Mouse (Mus musculus) heart, adult 18-20 months (tissue): ENCODE data around the gene Agbl4. TPM values are rescaled to one million over a fixed set of nuclear protein-coding genes. Genes with fewer than 3 reads are reported as not detected.
A peak's percentile ranks its signal among the peaks of the same experiment; 100 is the strongest.

Experiments
- DNase-seq, 2 experiments: peaks; one replicate each; pipeline ENCODE4 v3.0.0; 2021 to 2022; ENCODE audit warnings: mixed read lengths in 1 of 2
- total RNA-seq, 2 experiments: library from RNA; stranded (reverse); gene quantifications; 2 replicates each; pipeline ENCODE4 v1.2.3; 2021

The Agbl4 gene
- total RNA-seq, 2 experiments from 2014 or later: 0.26 to 0.67 TPM

DNA sequence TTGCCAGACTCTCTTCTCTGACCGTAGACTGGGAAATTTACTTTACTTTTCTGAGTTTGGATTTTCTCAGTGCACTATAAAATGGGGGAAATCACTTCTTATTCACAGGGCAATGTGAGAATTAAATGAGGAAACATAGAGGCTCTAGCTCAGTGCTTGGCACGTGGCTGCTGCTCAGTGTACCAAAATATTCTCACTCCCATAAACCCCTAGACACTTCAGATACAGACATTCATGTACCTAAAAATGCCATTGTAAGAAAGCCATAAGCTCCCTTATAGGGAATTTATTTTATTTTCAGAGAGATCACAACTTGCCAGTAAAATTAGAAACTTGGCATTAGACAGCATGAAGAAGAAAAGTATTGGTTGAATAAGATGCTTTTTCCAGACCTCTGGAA is 883.5 kb downstream of the Agbl4 start:
- DNase-seq: no peak

DNA sequence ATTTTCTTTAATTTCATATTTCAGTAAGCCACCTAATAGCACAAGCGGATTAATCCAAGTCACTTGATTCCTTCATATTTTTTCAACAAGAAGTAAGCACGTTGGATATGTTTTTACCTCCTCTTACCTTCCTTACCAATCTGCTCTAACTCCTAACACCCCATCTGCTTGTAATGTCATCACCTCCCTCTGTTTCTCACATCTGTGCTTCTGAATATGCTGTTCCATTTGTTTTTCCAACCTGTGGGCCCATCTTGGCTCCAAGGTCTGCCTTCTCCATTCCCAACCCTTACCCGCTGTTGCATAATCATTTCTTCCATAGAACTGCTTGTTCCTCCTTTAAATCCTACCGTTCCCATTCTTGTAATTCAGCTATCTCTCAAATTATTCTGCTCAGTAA is 884.4 kb downstream of the Agbl4 start:
- no peak for DNase-seq

DNA sequence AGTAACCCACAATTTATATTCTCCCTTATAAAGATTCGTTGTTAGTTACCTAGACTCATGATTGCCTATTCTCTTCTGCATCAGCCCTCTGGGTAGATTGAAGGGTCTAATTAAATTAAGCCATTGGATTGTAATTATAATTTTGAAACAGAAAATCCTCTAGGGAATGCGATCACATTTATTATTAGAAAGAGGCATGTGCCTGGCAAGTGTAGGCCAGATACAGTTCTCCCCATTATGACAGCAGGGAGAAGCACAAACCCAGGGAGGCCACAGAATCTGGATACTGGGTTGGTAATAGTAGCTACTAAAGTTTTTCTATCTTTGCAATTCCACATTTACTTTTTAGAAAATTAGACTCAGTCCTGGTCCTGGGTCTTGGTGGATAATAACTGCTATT is 887.2 kb downstream of the Agbl4 start:
- no peak for DNase-seq

DNA sequence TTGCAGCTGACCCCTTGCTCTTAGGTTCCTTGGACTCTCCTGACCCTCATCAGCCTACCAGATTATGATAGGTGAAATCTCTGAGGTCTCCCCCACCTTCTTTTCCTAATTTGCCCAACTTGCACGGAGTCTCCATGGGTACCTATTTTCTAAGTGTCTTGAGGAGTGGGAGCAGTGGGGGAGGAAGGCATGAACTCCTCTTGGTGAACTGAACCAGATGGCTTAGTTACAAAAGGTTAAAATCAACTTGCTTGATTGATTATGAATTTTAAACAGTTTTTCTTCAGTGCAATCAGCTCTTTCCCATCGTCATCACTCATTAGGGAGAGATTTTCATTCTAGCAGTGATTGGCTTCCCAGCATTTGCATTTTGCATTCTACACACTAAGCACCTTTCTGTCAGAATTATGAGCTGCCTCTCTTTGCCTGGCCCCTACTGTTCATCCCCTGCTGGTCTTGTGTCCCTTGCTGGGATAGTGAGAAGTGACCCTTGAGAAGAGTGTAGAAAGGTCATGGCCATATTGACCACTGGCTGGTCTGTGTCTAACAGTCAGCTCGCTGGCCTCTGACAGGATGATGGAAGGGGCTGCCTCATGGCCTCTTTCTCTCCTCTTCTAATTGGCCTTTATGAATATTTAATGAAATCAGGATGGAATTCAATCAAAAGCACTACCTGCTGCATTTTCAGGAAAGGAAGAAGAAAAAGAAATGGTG is 897.2 kb downstream of the Agbl4 start:
- DNase-seq: no peak

DNA sequence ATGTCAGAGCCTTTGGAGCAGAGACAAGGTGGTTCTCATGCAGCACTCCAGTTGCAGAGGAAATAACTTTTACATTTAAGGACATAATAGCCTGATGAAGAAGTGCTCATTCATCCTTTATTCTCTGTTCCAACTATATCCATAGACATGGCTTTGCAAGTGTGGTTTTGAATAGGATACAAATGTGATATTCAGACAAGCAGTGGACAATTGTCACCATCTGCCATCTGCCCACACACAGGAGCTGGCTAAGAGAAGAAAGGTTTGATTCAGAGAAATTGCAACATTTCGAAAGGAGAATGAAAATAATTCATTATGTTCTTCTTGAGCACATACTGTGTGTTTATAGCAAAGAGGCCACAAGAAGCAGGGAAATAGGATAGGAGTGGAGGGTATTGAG is 909.1 kb downstream of the Agbl4 start:
- DNase-seq: no peak

DNA sequence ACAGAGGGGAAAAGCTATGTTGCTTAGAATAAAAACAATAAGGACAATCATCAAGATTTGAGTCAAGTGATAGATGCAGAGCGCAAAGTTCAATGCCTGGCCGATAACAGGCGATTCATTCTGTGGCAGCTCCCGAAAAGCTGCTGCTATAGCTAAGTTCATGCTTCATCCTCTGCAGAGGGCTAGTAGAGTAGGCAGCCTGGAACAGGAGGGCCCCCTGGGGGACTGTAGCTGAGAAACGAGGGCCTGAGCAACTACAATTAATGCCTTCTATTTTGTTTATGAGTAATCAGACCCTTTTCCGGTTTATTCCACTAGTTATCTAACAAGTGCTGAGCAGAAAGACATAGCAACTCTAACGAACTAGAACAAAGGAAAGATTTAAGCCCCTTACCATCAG is 909.7 kb downstream of the Agbl4 start:
- DNase-seq: no peak

DNA sequence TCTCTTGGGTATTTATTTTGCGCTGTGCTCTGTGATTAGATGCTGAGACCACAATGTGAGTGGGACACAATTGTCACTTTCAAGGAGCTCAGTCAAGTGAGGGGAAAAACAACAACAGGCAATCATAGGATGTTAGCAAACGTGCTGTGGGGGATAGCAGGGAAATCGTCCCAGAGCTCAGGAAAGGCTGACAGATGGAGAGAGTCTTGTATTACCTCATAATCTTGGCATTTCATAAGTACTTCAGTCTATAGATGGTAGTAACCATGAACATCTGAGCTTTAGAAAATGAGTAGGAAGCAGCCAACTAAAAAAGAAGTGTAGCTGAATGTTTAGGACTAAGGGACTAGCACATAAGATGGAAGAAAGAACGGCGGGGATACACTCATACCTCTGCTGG is 910.2 kb downstream of the Agbl4 start:
- DNase-seq: no peak

DNA sequence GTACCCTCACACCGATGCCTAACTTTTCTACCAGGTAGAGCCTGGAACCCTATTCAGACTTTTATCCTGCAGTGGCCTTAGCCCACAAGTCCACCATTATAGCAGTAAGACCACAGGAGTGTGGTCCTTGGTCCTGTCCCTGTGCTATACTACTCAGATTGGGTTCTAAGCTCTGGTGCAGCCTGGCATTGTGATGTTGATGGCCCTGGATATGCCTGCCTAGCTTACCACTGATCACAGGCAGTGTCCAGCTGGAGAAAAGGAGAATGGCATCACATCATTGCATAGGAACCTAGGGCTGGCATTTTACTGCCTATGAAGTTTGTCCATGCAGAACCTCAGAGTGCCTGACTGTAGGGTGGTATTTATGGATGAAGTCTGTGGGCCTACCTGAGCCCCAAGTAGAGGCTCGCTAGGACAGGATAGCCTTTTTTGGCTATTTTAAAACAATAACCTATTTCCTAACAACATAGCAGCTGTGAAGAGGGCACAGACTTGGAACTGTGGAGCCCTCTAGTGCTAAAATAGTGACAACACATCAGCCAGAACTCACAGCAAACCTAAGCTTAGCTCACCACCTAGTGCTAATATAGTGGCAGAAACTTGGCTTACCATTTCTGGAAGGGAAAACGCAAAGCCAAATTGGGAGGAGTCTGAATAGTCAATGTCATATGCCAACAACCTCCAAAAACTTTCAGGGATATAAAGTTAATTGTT is 911.3 kb downstream of the Agbl4 start:
- no peak for DNase-seq

DNA sequence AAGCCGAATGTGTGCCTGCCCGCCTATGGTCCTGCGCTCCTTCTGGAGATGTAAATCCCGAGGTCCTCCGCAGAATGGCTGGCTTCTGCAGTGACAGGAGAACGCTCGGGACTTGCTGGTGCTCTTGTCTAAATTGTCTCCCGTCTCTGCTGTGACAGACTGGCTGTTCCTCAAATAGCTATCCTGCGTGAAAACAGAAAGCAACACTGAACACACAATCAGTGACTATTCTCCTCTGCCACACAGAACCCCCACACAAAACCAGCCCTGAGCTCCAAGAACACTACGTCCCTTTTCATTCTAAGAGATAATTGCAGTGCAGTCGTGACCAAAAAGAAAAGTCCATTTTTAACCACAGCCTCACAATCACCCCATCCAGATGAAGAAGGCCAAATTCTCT is 929.6 kb downstream of the Agbl4 start:
- DNase-seq: peak; percentile 10 to 49

DNA sequence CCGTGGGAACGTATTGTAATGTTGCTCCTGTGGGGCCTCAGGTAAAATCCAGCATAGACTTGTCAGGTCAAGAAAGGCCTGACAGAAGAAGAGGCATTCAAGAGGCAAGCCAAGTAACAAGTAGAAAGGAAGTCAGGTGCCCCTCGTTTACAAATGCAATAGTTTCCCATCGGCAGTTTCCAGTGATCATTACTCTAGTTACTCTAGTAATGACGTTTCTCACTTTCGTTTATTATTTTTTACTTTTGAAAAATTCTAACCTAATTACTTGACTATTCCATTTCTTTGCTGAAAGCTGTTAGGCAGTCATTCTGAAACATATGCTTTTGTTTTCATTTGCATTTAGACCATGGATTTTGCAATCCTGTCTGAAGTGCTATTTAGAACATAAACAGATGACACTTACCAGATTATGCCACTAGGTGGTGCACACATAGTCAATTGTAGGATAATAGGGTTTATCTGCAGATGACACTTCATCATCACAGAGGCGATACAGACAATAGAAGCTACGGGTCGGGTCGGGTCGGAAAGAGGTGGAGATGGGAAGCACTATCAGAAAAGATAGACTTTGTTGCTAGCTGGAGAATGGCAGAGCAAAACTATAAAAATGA is 930.4 kb downstream of the Agbl4 start:
- peak; percentile 22 to 55 for DNase-seq

DNA sequence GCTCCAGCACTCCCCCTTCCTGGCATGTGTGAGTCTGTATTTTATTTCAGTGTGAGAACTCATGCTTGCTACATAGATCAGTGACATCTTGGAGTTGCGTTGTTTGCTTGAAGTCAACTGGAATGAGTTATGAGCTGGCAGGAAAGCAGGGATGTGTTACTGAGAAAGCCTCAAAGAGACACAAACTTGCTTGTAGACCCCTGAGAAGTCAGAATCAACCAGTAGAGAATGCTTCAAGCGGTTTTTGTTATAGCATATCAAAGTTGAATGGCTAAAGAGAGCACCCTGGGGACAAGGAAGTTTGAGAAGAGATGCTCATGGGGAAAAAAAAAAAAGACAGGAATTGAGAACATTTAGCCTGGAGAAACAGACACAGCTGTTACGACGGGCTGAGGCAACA is 932.0 kb downstream of the Agbl4 start:
- no peak for DNase-seq

DNA sequence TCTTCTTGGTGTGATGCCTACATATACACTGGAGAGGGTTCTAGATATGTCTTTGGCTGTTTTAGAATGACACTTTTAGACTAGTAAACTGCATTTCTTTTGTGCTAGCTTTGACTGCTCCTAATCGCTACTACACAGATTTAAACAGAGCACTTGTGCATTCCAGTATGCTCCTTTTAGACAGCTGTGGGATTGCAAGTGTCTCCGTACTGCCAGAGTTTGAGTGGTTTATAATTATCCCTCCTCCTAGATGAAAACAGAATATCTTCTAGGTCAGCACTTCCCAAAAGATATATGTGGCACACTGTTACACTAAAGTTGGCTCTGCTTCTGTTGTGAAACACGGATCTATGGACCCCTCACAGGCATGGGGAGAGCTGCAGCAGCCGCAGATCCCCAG is 935.4 kb downstream of the Agbl4 start:
- DNase-seq: no peak

DNA sequence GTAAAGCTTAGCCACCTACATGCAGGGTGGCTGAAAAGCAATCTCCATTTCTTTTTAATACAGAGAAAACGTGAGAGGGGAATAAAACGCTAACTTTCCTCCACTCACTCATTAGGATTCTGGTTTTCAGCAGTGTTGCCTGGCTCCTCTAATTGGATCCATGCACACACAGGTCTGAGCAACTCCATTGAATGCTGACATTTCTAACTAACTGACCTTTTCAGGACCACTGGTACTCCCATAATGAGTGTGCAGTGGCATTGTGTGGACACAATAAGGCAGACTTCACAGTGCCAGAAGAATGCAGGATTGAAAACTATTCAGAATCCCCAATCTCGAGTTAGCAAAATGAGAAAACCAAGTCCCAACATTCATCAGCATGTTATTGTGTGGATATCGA is 952.5 kb downstream of the Agbl4 start:
- DNase-seq: no peak

DNA sequence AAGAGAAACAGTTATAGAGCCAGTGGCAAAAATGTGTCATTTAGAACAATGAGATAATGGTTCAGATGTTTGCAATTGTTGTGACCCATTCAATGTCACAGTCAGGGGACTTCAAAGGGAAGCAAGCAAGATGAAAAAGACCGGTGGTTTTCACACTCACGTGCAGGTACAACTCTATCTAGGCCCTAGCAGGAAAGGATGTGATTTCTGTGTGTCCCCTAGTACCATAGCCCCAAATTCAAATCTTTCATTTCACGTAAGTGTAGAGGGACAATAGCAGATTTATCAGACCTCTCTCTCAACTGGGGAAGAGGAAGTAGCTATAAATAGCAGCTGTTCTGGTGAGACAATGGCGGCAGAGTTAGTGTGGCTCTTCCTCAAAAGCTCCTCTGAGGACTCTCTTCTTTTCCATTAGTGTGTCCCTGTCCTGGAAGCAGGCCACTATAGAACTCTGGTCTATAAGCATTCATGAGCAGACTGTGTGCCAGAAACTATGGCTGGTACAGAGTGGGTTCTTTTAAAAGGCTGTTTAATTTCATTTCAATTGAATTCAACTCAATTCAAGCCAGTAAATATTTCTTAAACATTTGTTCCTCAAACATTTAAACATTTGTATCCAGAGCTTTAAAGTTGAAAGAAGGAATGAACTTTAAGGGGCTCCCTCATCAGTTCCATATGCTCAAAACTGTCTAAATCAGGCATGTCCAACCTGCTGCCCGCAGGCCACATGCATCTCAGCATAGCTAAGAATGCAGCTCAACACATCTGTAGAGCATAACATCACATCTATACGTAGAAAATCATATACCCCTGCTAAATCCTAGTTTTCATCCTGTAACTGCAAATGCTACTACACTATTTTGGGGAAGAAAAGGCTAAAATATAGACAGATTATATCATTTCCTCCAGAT is 953.4 kb downstream of the Agbl4 start:
- no peak for DNase-seq

DNA sequence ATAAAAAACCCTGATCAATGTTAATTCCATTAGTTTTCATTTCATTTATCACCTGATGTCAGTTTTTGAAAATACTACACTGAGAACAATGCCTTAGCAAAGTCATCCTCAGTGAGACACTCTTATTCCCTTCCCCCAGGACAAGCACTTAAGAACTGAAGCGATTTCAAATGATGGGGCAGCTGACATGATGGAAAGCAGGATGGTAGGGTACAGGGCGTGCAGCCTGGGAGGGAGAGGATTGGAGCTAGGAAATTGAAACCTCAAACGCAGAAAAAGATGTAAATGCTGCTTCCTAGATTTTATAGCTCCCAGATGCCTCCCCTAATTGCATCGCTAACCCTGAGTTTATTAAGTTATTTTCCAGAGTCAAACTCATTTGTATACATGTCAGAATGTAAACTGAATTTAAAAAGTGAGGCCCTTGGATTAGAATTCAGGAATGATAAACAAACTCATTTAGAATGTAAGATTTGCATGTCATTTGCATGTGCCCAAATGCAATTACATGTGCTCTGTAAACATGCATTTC is 959.2 kb downstream of the Agbl4 start:
- DNase-seq: no peak

DNA sequence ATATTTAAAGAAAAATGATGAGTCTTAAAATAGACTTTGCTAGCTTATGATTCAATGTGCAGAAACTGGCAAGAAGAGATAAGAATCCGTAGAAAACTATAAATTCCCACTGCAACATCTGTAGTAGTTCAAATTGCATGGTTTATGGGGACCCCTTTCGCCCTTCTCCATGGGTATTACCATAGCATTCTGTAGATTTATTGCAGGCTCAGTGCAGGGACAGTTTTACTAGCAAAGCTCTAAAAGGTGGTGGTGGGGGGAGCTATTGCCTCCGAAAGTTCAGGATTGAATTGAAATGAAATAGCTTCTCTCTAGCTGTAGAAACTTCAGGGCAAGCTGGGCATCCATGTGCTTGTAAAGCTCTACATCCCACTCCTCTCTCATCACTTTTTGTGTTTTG is 959.7 kb downstream of the Agbl4 start:
- DNase-seq: no peak

DNA sequence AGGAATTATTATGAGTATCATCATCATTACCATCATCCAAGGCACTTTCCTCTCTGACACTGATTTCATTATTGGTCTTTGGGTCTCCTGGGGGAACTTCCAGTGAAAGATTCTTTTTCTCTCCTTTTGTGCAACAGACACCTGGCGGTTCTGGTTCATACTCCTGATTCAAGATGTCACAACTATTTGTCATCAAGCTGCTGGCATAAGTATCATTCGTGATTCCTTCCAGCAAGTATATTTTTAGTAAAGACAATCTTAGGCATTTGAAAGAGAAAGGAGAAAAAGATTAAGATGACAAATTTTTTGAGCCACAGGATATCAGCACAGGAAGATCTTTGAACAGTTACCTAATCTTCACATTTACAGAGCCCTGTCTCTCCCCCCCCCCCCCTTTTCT is 966.7 kb downstream of the Agbl4 start:
- DNase-seq: no peak

DNA sequence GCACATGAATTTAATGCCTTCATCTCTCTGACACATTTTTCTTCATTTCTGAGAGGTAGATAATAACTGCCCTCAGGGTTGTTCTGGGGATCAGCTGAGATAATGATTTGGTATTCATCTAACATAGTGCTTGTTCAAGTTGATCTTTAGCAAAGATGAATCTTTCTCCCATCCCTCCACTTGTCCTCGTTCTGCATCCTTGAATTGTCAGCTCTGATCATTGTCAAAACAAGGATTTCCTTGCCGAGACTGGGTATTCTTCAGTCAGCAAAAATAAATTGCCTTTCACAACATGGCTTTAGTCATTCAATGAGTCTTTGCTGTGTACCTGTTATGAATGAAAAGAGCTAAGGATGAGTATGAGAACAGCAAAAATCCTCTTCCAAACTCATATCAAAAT is 970.3 kb downstream of the Agbl4 start:
- DNase-seq: no peak

DNA sequence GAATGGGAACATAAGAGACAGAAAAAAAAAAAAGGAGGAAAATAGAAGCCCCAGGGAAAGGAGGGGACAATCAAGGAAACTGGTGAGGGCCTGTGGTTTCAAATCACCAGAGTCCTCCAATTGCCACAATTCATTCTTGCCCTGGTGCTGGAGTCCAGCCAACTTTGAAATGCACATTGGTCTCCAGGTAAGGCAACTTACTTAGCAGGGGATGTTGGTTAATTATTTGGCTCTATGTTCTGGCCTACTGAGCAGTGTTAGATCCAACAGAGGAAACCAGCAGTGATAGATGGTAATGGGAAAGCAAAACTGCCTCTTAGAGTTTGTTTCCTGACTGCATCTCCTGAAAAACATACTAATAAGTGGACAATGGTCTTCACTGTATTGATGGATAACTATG is 979.7 kb downstream of the Agbl4 start:
- DNase-seq: no peak

DNA sequence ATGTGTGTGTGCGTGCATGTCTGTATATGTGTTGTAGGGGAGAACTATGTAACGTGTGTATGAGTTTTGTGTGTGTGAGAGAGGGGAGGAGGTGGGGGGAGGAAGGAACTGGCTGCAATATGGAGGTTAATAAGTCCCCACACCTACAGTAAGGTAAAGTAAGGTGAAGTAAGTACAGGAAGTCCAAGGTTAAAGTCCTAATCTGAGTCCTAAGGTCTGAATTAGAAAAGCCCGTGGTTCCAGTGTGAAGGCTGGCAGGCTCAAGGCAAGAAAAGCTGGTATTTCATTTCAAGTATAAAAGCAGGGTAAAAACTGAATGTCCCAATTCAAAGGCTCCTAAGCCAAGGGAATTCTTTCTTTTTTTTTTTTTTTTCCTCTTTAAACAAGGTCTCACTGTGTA is 980.6 kb downstream of the Agbl4 start:
- no peak for DNase-seq

DNA sequence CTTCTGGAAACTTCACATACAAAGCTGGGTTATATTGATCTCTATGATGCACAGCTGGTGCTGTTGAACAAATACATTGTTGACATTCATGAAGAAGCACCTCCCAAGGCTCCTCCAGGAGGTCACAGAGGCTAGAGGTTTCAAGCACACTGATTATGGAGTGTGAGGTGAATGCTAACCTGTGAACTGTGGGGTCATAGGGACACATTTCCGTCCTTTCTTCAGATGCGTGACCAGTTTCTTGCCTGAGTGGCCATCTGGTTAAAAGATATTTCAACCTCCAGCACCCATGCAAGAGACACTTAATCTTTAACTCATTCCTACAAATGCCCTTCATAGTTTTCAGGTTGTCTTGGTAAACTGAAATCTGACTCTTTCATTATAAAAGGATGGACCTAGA is 985.6 kb downstream of the Agbl4 start:
- no peak for DNase-seq

DNA sequence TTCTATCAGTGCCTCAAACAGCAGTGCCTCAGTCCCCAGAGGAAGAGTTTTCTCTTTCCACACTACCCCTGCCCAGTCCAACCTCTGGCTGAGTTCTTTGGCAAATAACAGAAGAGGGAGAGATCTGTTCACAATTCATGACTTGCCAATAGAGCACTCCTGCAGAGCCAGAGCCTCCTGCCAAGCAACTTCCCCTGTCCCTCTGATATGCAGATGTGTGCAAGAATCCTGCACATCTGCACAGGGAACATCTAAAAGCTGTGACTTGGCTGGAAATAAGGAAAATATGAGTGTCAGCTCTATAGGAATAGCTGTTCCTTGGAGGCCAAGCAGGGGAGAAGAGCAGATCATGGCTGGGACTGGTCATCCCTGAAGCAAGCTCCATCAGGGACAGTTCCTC is 993.3 kb downstream of the Agbl4 start:
- peak; percentile 10 to 31 for DNase-seq
